ENCODE assay signal across 17 mouse cellular contexts in the genomic region with DNA sequence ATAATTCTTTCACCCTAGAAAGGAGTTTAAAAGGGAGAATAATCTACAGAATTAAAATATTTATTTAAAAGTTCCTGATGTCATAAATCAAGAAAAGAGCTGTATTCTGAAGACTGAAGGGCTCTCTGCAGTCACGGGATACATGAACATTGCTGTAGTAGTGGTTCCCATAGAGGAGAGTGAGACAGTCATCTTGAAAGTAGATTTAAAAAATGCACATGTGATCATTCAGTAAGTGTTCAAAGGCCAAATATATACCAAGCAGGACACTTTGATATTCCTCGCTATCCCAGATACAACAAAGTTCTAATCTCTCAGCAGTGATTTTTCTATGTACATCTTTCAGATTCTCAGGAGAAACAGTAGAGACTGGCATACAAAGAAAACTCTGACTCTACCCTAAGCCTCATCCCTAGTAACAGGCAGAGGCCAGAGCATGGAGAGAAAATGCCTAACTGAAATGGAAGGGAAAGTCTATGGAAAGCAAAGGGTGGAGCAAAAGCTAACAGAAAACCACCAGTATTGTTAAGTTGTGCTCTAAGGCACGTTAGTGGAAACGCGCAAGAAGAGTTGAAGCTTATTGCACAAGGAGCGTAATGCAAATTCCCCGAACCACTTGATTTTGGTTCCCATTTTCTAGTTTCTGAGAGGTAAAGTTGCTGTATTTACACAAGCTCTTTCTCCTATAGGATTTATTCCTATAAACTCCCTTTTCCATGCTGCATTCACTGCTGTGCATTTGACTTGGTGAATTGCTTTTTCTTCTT.
"Had no signal": no experiment of that assay in that cellular context is flagged by ENCODE, and none has a peak within 500 bp of the region (broad histone marks: within the 10 kb centered on the region; RNA-seq: fewer than 3 reads in every experiment).

No protein-coding gene starts in this region.

- ATAC-seq: intestine, embryonic 16.5 days; midbrain, embryonic 13.5 days had no signal

- H3K4me3 ChIP-seq: kidney, embryonic 15.5 days; limb, embryonic 12.5 days; midbrain, embryonic 13.5 days; myocyte; neural tube, embryonic 15.5 days; stomach, embryonic 15.5 days had no signal

- H3K4me1 ChIP-seq: kidney, embryonic 15.5 days; limb, embryonic 12.5 days; midbrain, embryonic 13.5 days; neural tube, embryonic 15.5 days; stomach, embryonic 15.5 days had no signal

- H3K4me2 ChIP-seq: kidney, embryonic 15.5 days; limb, embryonic 12.5 days; midbrain, embryonic 13.5 days; neural tube, embryonic 15.5 days; stomach, embryonic 15.5 days had no signal

- H3K9me3 ChIP-seq: kidney, embryonic 15.5 days; limb, embryonic 12.5 days; midbrain, embryonic 13.5 days; neural tube, embryonic 15.5 days; stomach, embryonic 15.5 days had no signal

- H3K27ac ChIP-seq: kidney, embryonic 15.5 days; limb, embryonic 12.5 days; liver, embryonic 14.5 days; midbrain, embryonic 13.5 days; neural tube, embryonic 15.5 days; stomach, embryonic 15.5 days had no signal

- H3K36me3 ChIP-seq: kidney, embryonic 15.5 days; limb, embryonic 12.5 days; midbrain, embryonic 13.5 days; neural tube, embryonic 15.5 days; stomach, embryonic 15.5 days had no signal

- H3K27me3 ChIP-seq: kidney, embryonic 15.5 days; limb, embryonic 12.5 days; midbrain, embryonic 13.5 days; neural tube, embryonic 15.5 days; stomach, embryonic 15.5 days had no signal

- H3K9ac ChIP-seq: kidney, embryonic 15.5 days; limb, embryonic 12.5 days; liver, embryonic 14.5 days; midbrain, embryonic 13.5 days; neural tube, embryonic 15.5 days; stomach, embryonic 15.5 days had no signal

- DNase-seq: kidney, adult 2 months; kidney, postnatal 14 days; layer of hippocampus, adult 9-11 months; liver; lung, adult 18-20 months; lung, postnatal 4 days; right cerebral cortex, adult 18-20 months; right cerebral cortex, postnatal 25 days; thymus, postnatal 36 days had no signal
